Mouse (Mus musculus): ENCODE results near the gene Dgat2. TPM values are rescaled to one million over a fixed set of nuclear protein-coding genes. Genes with fewer than 3 reads are reported as not detected.

The Dgat2 gene
- 14.6 and 15.3 TPM in 2 replicates for polyA plus RNA-seq (2015; fragmentation: Nextera tagmentation; extraction: Ambion mirVana)

- WGBS, result 1% methylated on average over 63 of the region's 63 CpGs
- Histone ChIP-seq H3K27me3 (replicated peaks; ENCODE audit: insufficient read depth, low read length) (no peaks in the 10 kb centered on the region), H3K4me3 (ENCODE audit: low read depth, low read length) (peak within 1 kb of the TSS; percentile 71), H3K27ac (ENCODE audit: low read length) (peak within 1 kb of the TSS; percentile 78), H3K4me1 (ENCODE audit: insufficient read depth, low read depth, low read length) (peaks cover 2% of the 10 kb centered on the region; the same call in 1 of the 2 replicates), H3K4me2 (replicated peaks; ENCODE audit: low read depth, low read length) (peak within 1 kb of the TSS; percentile 95), H3K36me3 (ENCODE audit: insufficient read depth, low read length) (no peaks in the 10 kb centered on the region), H3K9ac (replicated peaks; ENCODE audit: low read depth) (peak within 1 kb of the TSS; percentile 58), H3K9me3 (ENCODE audit: low read length) (no peaks in the 10 kb centered on the region)
- peak; percentile 84 for TF ChIP-seq EP300 (IDR thresholded peaks at IDR 0.05)
- no peak; the same call in 1 of the 2 replicates for TF ChIP-seq CTCF (IDR thresholded peaks at IDR 0.05)
- DNase-seq (ENCODE audit: low spot score) (peak; percentile 97), ATAC-seq (peak; percentile 95)
Observed at GRCm38 (mm10) chr7:99182432-99183172, at the start of gene Dgat2. Dgat2 (minus strand) TSS chr7:99182719.

DNA sequence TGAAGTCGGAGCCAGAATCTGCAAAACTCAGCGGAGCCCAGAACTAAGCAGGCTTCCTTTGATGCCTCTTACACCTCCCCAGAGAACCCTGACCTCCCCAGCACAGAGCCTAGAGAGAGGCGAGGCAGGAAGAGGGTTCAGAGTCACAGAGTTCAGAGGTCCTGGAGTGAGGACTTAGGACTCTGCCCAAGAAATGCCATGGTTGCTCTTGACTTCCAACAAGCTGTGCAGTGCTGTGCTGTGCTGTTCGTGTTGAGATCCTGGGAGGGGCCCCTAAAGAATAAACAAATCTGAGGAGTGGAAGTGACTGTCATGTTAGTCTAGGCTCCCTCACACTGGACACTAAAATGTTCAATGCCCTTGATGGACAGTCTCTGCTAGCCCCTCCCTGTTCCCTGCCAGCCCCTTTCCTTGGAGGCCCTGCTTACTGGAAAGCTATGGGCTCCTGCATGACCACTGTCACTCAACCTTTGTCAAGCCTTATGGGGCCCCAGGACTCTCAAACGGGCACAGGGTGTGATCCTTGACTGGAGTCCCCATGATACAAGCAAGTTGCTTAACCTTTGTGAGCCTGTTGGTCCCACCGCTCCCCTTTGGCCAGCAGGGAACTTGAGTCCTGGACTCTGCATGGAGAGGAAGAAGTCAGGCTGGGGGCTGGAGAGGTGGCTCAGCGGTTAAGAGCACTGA lies 47.7 kb upstream of the Dgat2 start:
- Histone ChIP-seq H3K36me3 (ENCODE audit: insufficient read depth, low read length) (no peaks in the 10 kb centered on the region), H3K27ac (ENCODE audit: low read length) (peak overlapping the region; percentile 51; the same call in 1 of the 2 replicates), H3K4me1 (ENCODE audit: insufficient read depth, low read depth, low read length) (no peaks in the 10 kb centered on the region), H3K27me3 (replicated peaks; ENCODE audit: insufficient read depth, low read length) (no peaks in the 10 kb centered on the region), H3K4me2 (replicated peaks; ENCODE audit: low read depth, low read length) (no peak overlapping the region), H3K4me3 (ENCODE audit: low read depth, low read length) (no peak overlapping the region), H3K9me3 (ENCODE audit: low read length) (no peaks in the 10 kb centered on the region), H3K9ac (replicated peaks; ENCODE audit: low read depth) (no peak overlapping the region)
- TF ChIP-seq CTCF (IDR thresholded peaks at IDR 0.05), result no peak
- no peak for TF ChIP-seq EP300 (IDR thresholded peaks at IDR 0.05)
- ATAC-seq, result peak; percentile 62
- 60% methylated on average over 7 of the region's 7 CpGs for WGBS
- peak; percentile 38 for DNase-seq (ENCODE audit: low spot score)

- Histone ChIP-seq H3K9ac (replicated peaks; ENCODE audit: low read depth) (no peak overlapping the region), H3K4me3 (ENCODE audit: low read depth, low read length) (no peak overlapping the region), H3K9me3 (ENCODE audit: low read length) (no peaks in the 10 kb centered on the region), H3K27me3 (replicated peaks; ENCODE audit: insufficient read depth, low read length) (no peaks in the 10 kb centered on the region), H3K4me2 (replicated peaks; ENCODE audit: low read depth, low read length) (no peak overlapping the region), H3K4me1 (ENCODE audit: insufficient read depth, low read depth, low read length) (no peaks in the 10 kb centered on the region), H3K27ac (ENCODE audit: low read length) (peak overlapping the region; percentile 51; the same call in 1 of the 2 replicates), H3K36me3 (ENCODE audit: insufficient read depth, low read length) (no peaks in the 10 kb centered on the region)
- ATAC-seq (peak; percentile 57; the same call in 1 of the 2 replicates), DNase-seq (ENCODE audit: low spot score) (peak; percentile 79)
- 20% methylated on average over 2 of the region's 2 CpGs for WGBS
- no peak for TF ChIP-seq EP300 (IDR thresholded peaks at IDR 0.05)
- peak; percentile 78 for TF ChIP-seq CTCF (IDR thresholded peaks at IDR 0.05)
Observed at GRCm38 (mm10) chr7:99229411-99229810, 46.9 kb upstream of the Dgat2 start.

- TF ChIP-seq CTCF (IDR thresholded peaks at IDR 0.05) (no peak), EP300 (IDR thresholded peaks at IDR 0.05) (no peak)
- H3K4me3 ChIP-seq (ENCODE audit: low read depth, low read length), result no peak overlapping the region
Observed at GRCm38 (mm10) chr7:99228825-99229224, 46.3 kb upstream of the Dgat2 start.

DNA sequence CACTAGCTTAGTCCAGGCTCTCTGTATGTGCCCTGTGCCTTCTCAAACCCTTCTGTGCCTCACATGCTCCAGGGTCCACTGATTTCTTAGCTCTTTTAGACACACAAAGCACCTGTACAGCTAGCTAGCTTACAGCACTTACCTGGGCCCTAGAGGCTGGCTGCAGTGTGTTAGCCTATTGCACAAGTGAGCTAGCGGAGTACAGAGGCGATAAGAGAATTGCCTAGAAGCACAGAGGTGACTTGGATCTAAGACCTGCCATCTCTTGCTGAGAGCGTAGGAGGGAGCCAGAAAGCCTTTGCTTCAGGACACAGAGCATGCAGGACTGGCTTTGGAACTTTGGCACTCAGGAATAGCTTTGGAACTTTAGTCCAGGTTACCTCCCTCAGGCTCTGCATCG lies 44.7 kb upstream of the Dgat2 start:
- Histone ChIP-seq H3K36me3 (ENCODE audit: insufficient read depth, low read length) (no peaks in the 10 kb centered on the region), H3K4me1 (ENCODE audit: insufficient read depth, low read depth, low read length) (no peaks in the 10 kb centered on the region), H3K9me3 (ENCODE audit: low read length) (no peaks in the 10 kb centered on the region), H3K27me3 (replicated peaks; ENCODE audit: insufficient read depth, low read length) (no peaks in the 10 kb centered on the region), H3K27ac (ENCODE audit: low read length) (no peak overlapping the region), H3K4me2 (replicated peaks; ENCODE audit: low read depth, low read length) (no peak overlapping the region), H3K4me3 (ENCODE audit: low read depth, low read length) (no peak overlapping the region), H3K9ac (replicated peaks; ENCODE audit: low read depth) (no peak overlapping the region)
- 82% methylated on average over 4 of the region's 4 CpGs for WGBS
- DNase-seq (ENCODE audit: low spot score) (peak; percentile 34), ATAC-seq (peak; percentile 51)
- no peak for TF ChIP-seq CTCF (IDR thresholded peaks at IDR 0.05)
- no peak for TF ChIP-seq EP300 (IDR thresholded peaks at IDR 0.05)

More at GRCm38 (mm10) chr7:99228825-99229224, 46.3 kb upstream of the Dgat2 start:
- ATAC-seq (no peak), DNase-seq (ENCODE audit: low spot score) (no peak)
- H3K4me1 ChIP-seq (ENCODE audit: insufficient read depth, low read depth, low read length), result no peaks in the 10 kb centered on the region
- no peak overlapping the region for H3K4me2 ChIP-seq (replicated peaks; ENCODE audit: low read depth, low read length)
- H3K27me3 ChIP-seq (replicated peaks; ENCODE audit: insufficient read depth, low read length), result no peaks in the 10 kb centered on the region
- WGBS, result 75% methylated on average over 8 of the region's 8 CpGs
- H3K9ac ChIP-seq (replicated peaks; ENCODE audit: low read depth), result no peak overlapping the region
- H3K36me3 ChIP-seq (ENCODE audit: insufficient read depth, low read length), result no peaks in the 10 kb centered on the region
- H3K9me3 ChIP-seq (ENCODE audit: low read length), result no peaks in the 10 kb centered on the region
- no peak overlapping the region for H3K27ac ChIP-seq (ENCODE audit: low read length)

- Histone ChIP-seq H3K4me2 (replicated peaks; ENCODE audit: low read depth, low read length) (no peak overlapping the region), H3K27me3 (replicated peaks; ENCODE audit: insufficient read depth, low read length) (no peaks in the 10 kb centered on the region), H3K36me3 (ENCODE audit: insufficient read depth, low read length) (no peaks in the 10 kb centered on the region), H3K4me3 (ENCODE audit: low read depth, low read length) (no peak overlapping the region), H3K9me3 (ENCODE audit: low read length) (no peaks in the 10 kb centered on the region), H3K9ac (replicated peaks; ENCODE audit: low read depth) (no peak overlapping the region), H3K4me1 (ENCODE audit: insufficient read depth, low read depth, low read length) (no peaks in the 10 kb centered on the region), H3K27ac (ENCODE audit: low read length) (no peak overlapping the region)
- ATAC-seq (0 out of 2 replicates have a peak, but pooled peaks have one; percentile 4), DNase-seq (ENCODE audit: low spot score) (no peak)
- TF ChIP-seq EP300 (IDR thresholded peaks at IDR 0.05) (no peak), CTCF (IDR thresholded peaks at IDR 0.05) (no peak)
- WGBS, result 64% methylated on average over 10 of the region's 10 CpGs
Observed at GRCm38 (mm10) chr7:99226662-99227061, 44.1 kb upstream of the Dgat2 start.
